8 mouse cellular contexts compared by ENCODE assay signal in genomic region chr19:59193986-59194820, GRCm38 (mm10). TPM values are rescaled to one million over a fixed set of nuclear protein-coding genes. Genes with fewer than 3 reads are reported as not detected.
DNase-seq lines count a peak whose midpoint lies in the region; ATAC-seq and TF ChIP-seq lines count a peak whose summit lies in the region.

No protein-coding gene starts in this region.

- H3K27ac ChIP-seq in lung, embryonic 14.5 days (ENCODE audit: low read depth) = no peak overlapping the region
- no peak overlapping the region for H3K27ac ChIP-seq in embryonic facial prominence, embryonic 11.5 days (replicated peaks; ENCODE audit: low read depth, low read length)
- no peak overlapping the region for H3K27ac ChIP-seq in hindbrain, postnatal 0 days
- H3K27ac ChIP-seq in neural tube, embryonic 13.5 days (replicated peaks) = no peak overlapping the region

- H3K4me1 ChIP-seq in lung, embryonic 14.5 days (ENCODE audit: insufficient read depth) = no peaks in the 10 kb centered on the region
- H3K4me1 ChIP-seq in embryonic facial prominence, embryonic 11.5 days (ENCODE audit: control insufficient read depth, insufficient read depth, low read length) = no peaks in the 10 kb centered on the region; the same call in 1 of the 2 replicates
- H3K4me1 ChIP-seq in hindbrain, postnatal 0 days (ENCODE audit: insufficient read depth, low read length) = no peaks in the 10 kb centered on the region
- peaks cover 7% of the 10 kb centered on the region; the same call in 1 of the 2 replicates for H3K4me1 ChIP-seq in neural tube, embryonic 13.5 days (replicated peaks)

- DNase-seq in lung, embryonic 14.5 days = peak; percentile 37
- DNase-seq in lung, postnatal 10 days = no peak
- DNase-seq in embryonic facial prominence, embryonic 11.5 days (ENCODE audit: low spot score) = no peak
- no peak for DNase-seq in hindbrain, postnatal 0 days (ENCODE audit: low spot score)
- DNase-seq in thymus, postnatal 10 days (ENCODE audit: low spot score in 2 of 2) = no peak
- DNase-seq in layer of hippocampus, adult 9-10 months (ENCODE audit: low spot score) = no peak
- no peak for DNase-seq in left cerebral cortex, postnatal 25 days (ENCODE audit: low spot score in 2 of 2)

- WGBS in lung, embryonic 14.5 days = 1% methylated on average over 50 of the region's 50 CpGs
- WGBS in embryonic facial prominence, embryonic 11.5 days = under 1% methylated on average over 50 of the region's 50 CpGs
- under 1% methylated on average over 50 of the region's 50 CpGs for WGBS in hindbrain, postnatal 0 days
- WGBS in neural tube, embryonic 13.5 days = under 1% methylated on average over 50 of the region's 50 CpGs

- peak overlapping the region; percentile 49 for H3K4me2 ChIP-seq in lung, embryonic 14.5 days
- H3K4me2 ChIP-seq in embryonic facial prominence, embryonic 11.5 days (ENCODE audit: low read depth, low read length) = peak overlapping the region; percentile 25
- H3K4me2 ChIP-seq in hindbrain, postnatal 0 days (ENCODE audit: low read depth, low read length) = 0 out of 2 replicates have a peak overlapping the region, but pooled peaks have one; percentile 7
- peak overlapping the region; percentile 26 for H3K4me2 ChIP-seq in neural tube, embryonic 13.5 days

- H3K9me3 ChIP-seq in lung, embryonic 14.5 days (ENCODE audit: low read depth, low read length) = no peaks in the 10 kb centered on the region
- no peaks in the 10 kb centered on the region for H3K9me3 ChIP-seq in embryonic facial prominence, embryonic 11.5 days (replicated peaks; ENCODE audit: control insufficient read depth, low read length)
- H3K9me3 ChIP-seq in hindbrain, postnatal 0 days (ENCODE audit: low read length) = no peaks in the 10 kb centered on the region
- H3K9me3 ChIP-seq in neural tube, embryonic 13.5 days = 0 out of 2 replicates have a peak, but pooled peaks cover under 1% of the 10 kb centered on the region

- H3K36me3 ChIP-seq in lung, embryonic 14.5 days (ENCODE audit: insufficient read depth) = no peaks in the 10 kb centered on the region
- no peaks in the 10 kb centered on the region for H3K36me3 ChIP-seq in embryonic facial prominence, embryonic 11.5 days (replicated peaks; ENCODE audit: control insufficient read depth, insufficient read depth, low read depth, low read length)
- H3K36me3 ChIP-seq in hindbrain, postnatal 0 days (ENCODE audit: insufficient read depth, low read length) = no peaks in the 10 kb centered on the region
- H3K36me3 ChIP-seq in neural tube, embryonic 13.5 days = no peaks in the 10 kb centered on the region

- intact Hi-C loops in left cerebral cortex, postnatal 25 days (cut with DNase I) = loop anchor here (5.0 to 10.0 kb wide), 2 partner anchors 119 to 263 kb away; partner anchors contain the start of genes Emx2 and Shtn1

- ATAC-seq in lung, embryonic 14.5 days (ENCODE audit: insufficient read depth) = no peak
- ATAC-seq in embryonic facial prominence, embryonic 11.5 days (replicated peaks; ENCODE audit: insufficient number of reproducible peaks, low FRiP score, low TSS enrichment, low read depth) = peak; percentile 54; the same call in 1 of the 2 replicates
- no peak for ATAC-seq in hindbrain, postnatal 0 days
- no peak for ATAC-seq in neural tube, embryonic 13.5 days (ENCODE audit: low read depth)

- H3K9ac ChIP-seq in lung, embryonic 14.5 days = no peak overlapping the region
- peak overlapping the region; percentile 1; the same call in 1 of the 2 replicates for H3K9ac ChIP-seq in embryonic facial prominence, embryonic 11.5 days (replicated peaks; ENCODE audit: low read length)
- no peak overlapping the region for H3K9ac ChIP-seq in hindbrain, postnatal 0 days (replicated peaks; ENCODE audit: low read length)
- H3K9ac ChIP-seq in neural tube, embryonic 13.5 days = no peak overlapping the region

- H3K27me3 ChIP-seq in lung, embryonic 14.5 days (ENCODE audit: insufficient read depth, low read length) = peaks cover 81% of the 10 kb centered on the region
- peaks cover 48% of the 10 kb centered on the region for H3K27me3 ChIP-seq in embryonic facial prominence, embryonic 11.5 days (ENCODE audit: control insufficient read depth, insufficient read depth, low read length)
- peaks cover 80% of the 10 kb centered on the region for H3K27me3 ChIP-seq in hindbrain, postnatal 0 days (ENCODE audit: insufficient read depth, low read length)
- peaks cover 92% of the 10 kb centered on the region for H3K27me3 ChIP-seq in neural tube, embryonic 13.5 days

- TF ChIP-seq CTCF in lung, embryonic 14.5 days (IDR thresholded peaks at IDR 0.05; ENCODE audit: low read depth) = no peak
- TF ChIP-seq CTCF in hindbrain, postnatal 0 days (IDR thresholded peaks at IDR 0.05; ENCODE audit: low read depth) = no peak

- peak overlapping the region; percentile 22; the same call in 1 of the 2 replicates for H3K4me3 ChIP-seq in lung, embryonic 14.5 days (ENCODE audit: low read depth, low read length)
- peak overlapping the region; percentile 3; the same call in 1 of the 2 replicates for H3K4me3 ChIP-seq in embryonic facial prominence, embryonic 11.5 days (ENCODE audit: low read depth, low read length)
- H3K4me3 ChIP-seq in hindbrain, postnatal 0 days (ENCODE audit: low read length) = peak overlapping the region; percentile 13; the same call in 1 of the 2 replicates
- H3K4me3 ChIP-seq in neural tube, embryonic 13.5 days = peak overlapping the region; percentile 8; the same call in 1 of the 2 replicates

RNA-seq across cellular contexts. Expression of gene Vax1, which starts 24.3 kb away (rescaled TPM):
- polyA plus RNA-seq in lung, embryonic 14.5 days (2014; fragmentation: Nextera tagmentation; extraction: Ambion mirVana) = not detected in 2 replicates
- polyA plus RNA-seq in embryonic facial prominence, embryonic 11.5 days (2014; fragmentation: Nextera tagmentation; extraction: Ambion mirVana) = 2.2 and 2.6 TPM in 2 replicates
- not detected in 2 replicates for total RNA-seq in hindbrain, postnatal 0 days (2014; rRNA removed)
- polyA plus RNA-seq in hindbrain, postnatal 0 days (2015; fragmentation: Nextera tagmentation; extraction: Ambion mirVana) = not detected in 2 replicates
- not detected in 2 replicates for polyA plus RNA-seq in neural tube, embryonic 13.5 days (2015; fragmentation: Nextera tagmentation; extraction: Ambion mirVana)
- total RNA-seq in left cerebral cortex, postnatal 25 days (2021) = 1 to 10 TPM; 1.4 to 1.7 TPM

RNA-seq across cellular contexts. Expression of gene Kcnk18, which starts 24.8 kb away (rescaled TPM):
- not detected in 2 replicates for polyA plus RNA-seq in lung, embryonic 14.5 days (2014; fragmentation: Nextera tagmentation; extraction: Ambion mirVana)
- polyA plus RNA-seq in embryonic facial prominence, embryonic 11.5 days (2014; fragmentation: Nextera tagmentation; extraction: Ambion mirVana) = not detected in 2 replicates
- total RNA-seq in hindbrain, postnatal 0 days (2014; rRNA removed) = not detected in 2 replicates
- 0.05 TPM in 1 of 2 replicates, not detected in the other for polyA plus RNA-seq in hindbrain, postnatal 0 days (2015; fragmentation: Nextera tagmentation; extraction: Ambion mirVana)
- polyA plus RNA-seq in neural tube, embryonic 13.5 days (2015; fragmentation: Nextera tagmentation; extraction: Ambion mirVana) = not detected in 2 replicates
- total RNA-seq in left cerebral cortex, postnatal 25 days (2021) = not detected
